Mouse (Mus musculus) v-Abl transformed pro-B cells (cell line): ENCODE measurements around the gene Lrrd1.
"Not testable (repeated sequence)": the region's sequence is repeated elsewhere in the genome, so short reads cannot be mapped to it uniquely, and the experiment has no call there.

Experiments used
- in situ Hi-C, 2 experiments: fragments of 400-800 bp; cut with MboI; formaldehyde crosslinking; loops; one replicate each; pipeline ENCODE4 v1.15.1; 2025; ENCODE audit not compliant: unreplicated experiment in 2 of 2

Lrrd1 gene

GRCm38 (mm10) chr5:3845026-3845425 lies at the start of gene Lrrd1:
Lrrd1 (plus strand) TSS chr5:3845173.
- in situ Hi-C loops = no loop called here

- in situ Hi-C loops = not testable (repeated sequence)
Observed at GRCm38 (mm10) chr5:3797101-3797500, 47.9 kb upstream of the Lrrd1 start.

DNA sequence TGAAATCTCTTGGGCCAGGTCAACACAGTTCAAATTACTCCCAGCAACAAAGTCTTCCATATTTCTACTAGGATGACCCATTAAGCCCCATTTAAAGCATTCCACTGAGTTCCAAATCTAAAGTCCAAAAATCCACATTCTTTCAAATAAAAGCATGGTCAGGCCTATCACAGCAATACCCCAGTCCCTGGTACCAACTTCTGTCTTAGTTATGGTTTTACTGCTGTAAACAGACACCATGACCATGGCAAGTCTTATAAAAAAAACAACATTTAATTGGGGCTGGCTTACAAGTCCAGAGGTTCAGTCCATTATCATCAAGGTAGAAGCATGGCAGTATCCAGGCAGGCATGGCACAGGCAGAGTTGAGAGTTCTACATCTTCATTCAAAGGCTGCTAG lies 46.3 kb upstream of the Lrrd1 start:
- in situ Hi-C loops = not testable (repeated sequence)

DNA sequence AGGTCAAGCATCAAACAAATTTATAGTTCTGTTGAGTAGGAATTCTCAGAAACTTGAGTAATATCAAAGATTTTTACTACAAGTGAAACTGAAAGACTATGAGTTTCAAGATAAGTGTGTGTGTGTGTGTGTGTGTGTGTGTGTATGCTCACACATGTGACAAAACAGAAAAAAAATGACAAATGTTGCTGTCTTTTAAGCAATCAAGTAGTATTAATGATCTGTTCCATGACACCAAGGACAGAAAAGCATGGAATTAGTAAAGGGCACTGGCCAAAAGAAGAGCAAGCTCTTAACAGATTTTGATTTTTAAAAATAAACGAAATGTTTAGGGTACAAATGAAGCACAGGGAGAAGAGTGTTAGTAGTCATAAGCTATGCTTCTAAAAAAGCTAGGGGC lies 44.9 kb upstream of the Lrrd1 start:
- in situ Hi-C loops = loop anchor here in 1 of 2 experiments (5.0 kb wide), 1 partner anchor 153 kb away; no protein-coding TSS in a partner anchor

DNA sequence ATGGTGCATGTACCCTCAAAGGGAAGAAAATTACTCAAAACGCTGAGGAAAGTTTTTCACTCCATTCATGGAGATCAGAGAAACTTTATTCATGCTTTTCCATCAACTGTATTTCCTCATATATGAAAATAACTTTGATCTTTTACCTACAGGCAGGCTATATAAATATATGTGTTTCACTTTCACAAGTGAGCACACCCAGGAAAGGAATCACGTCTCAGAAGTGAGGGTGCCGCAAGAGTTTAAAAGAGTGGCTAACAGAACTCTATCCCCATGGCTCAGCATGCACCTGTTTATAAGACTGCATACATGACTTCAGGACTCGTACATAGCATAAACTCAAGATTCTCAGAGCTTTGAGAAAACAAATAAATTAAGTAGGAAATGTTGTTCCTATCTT lies 44.1 kb upstream of the Lrrd1 start:
- in situ Hi-C loops = loop anchor here in 1 of 2 experiments (5.0 kb wide), 1 partner anchor 154 kb away; no protein-coding TSS in a partner anchor

- in situ Hi-C loops = loop anchor here in 1 of 2 experiments (5.0 kb wide), 1 partner anchor 155 kb away; no protein-coding TSS in a partner anchor
Observed at GRCm38 (mm10) chr5:3801672-3802432, 43.1 kb upstream of the Lrrd1 start.

DNA sequence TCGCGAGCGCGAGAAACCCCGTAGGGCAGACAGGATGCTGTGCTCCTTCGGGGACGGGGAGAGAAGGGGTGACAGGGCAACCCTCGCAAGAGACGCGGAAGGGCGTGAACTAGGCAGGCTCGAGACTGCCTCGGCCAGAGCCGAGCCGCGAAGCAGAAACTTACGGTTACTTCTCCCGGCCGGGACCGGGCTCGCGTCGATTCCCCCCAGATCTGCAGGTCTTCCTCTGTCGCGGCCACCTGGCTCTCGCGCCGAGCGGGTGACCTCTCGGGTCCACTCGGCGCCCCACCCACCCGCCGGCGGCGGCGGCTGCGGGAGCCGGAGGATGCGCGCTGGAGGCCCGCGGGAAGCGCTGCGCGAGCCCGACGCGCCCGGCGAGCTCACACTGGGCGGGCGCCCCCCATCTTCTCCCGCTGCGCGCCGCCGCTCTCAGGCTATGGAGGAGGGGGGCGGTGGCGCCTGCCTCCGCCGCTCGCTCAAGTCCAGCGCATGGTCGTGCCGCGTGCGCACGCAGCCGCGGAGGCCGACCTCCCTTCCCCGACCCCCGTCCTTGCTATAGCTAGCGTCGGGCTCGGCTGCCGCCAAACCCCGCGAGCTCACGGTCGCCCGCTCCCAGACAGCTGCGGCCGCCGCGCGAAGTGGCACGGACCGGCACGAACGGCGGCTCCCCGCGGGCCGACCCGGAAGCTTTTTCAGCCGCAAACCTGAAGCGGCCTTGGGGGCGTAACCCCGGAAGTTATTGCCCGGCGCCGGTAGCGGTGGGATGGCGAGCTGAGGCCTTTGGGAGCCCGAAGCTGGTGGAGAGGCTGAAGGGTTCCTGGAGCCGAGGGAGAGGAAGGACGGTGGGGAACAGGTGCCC lies 42.3 kb upstream of the Lrrd1 start, which contains the start of the genes Ankib1 and Krit1:
Ankib1 (minus strand) TSS at position 493 of the 859 bp plus-strand sequence.
Krit1 (plus strand) TSS at position 752 of the 859 bp plus-strand sequence.
- in situ Hi-C loops = loop anchor here in 1 of 2 experiments (5.0 kb wide), 1 partner anchor 155 kb away; no protein-coding TSS in a partner anchor

GRCm38 (mm10) chr5:3803292-3804165 lies 41.4 kb upstream of the Lrrd1 start:
- in situ Hi-C loops = loop anchor here in 1 of 2 experiments (5.0 kb wide), 1 partner anchor 156 kb away; no protein-coding TSS in a partner anchor

- in situ Hi-C loops = loop anchor here in 1 of 2 experiments (5.0 kb wide), 1 partner anchor 161 kb away; no protein-coding TSS in a partner anchor
Observed at GRCm38 (mm10) chr5:3808472-3808871, 36.5 kb upstream of the Lrrd1 start.

DNA sequence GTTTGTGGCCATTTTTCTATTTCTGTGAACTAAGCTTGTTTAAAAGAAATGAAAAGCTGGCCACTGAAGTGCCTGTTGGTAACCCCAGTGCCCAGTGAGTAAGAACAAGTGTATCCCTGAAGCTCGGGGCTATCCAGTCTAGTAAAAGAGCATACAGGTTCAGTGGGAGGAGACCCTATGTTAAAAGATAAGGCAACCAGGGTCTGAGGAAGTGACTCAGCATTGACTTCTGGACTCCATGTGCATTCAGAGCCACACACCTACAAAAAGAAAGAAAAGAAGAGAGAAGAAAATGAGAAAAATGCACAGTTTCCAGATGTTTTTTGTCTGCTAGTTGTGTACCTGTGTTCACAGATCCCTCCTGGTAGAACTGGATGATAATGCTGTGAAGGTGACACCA lies 10.9 kb upstream of the Lrrd1 start:
- in situ Hi-C loops = loop anchor here in 1 of 2 experiments (10.0 kb wide), 1 partner anchor 231 kb away; no protein-coding TSS in a partner anchor

- in situ Hi-C loops = no loop called here
Observed at GRCm38 (mm10) chr5:3870161-3870560, 25.2 kb downstream of the Lrrd1 start.

GRCm38 (mm10) chr5:3872348-3872747 lies 27.4 kb downstream of the Lrrd1 start:
- in situ Hi-C loops = no loop called here

- in situ Hi-C loops = no loop called here
Observed at GRCm38 (mm10) chr5:3873485-3873884, 28.5 kb downstream of the Lrrd1 start.

DNA sequence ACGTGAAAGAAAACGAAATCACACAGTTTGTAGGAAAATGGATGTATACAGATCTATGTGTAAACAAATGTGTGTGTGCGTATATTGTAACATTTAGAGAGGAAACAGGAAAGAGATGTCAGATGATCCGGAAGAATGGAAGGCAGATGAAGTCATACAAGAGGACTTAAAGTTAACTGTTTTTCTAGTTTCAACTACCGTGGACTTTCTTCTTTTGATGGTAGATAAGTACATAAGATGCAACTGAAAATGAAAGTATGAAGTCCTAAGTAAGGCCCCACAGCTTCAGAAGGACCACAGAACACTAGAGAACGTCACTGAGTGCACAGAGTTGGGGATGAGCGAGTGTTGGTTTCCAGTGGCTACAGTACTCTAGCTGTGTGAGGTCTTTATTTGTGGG lies 41.9 kb downstream of the Lrrd1 start:
- in situ Hi-C loops = loop anchor here (5.0 to 25.0 kb wide), 6 partner anchors 240 to 1025 kb away; partner anchors contain the start of gene Mterf1b (in 1 of the 2)

DNA sequence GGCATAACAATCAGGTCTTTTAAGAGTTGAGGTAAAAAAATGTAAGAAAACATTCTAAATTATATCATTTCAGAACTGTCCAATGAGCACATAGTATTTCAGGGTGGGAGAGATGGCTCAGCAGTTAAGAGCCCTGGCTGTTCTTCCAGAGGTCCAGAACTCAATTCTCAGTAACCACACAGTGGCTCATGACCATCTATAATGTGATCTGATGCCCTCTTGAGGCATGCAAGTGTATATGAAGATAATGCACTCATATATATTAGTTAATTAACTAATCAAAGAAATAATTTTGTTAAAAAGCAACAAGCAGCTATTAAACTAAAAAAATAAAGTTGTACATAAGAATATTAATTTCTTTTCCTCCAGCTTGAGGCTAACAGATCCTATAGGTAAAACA lies 44.2 kb downstream of the Lrrd1 start:
- in situ Hi-C loops = loop anchor here (5.0 to 25.0 kb wide), 6 partner anchors 242 to 1023 kb away; partner anchors contain the start of gene Mterf1b (in 1 of the 2)

DNA sequence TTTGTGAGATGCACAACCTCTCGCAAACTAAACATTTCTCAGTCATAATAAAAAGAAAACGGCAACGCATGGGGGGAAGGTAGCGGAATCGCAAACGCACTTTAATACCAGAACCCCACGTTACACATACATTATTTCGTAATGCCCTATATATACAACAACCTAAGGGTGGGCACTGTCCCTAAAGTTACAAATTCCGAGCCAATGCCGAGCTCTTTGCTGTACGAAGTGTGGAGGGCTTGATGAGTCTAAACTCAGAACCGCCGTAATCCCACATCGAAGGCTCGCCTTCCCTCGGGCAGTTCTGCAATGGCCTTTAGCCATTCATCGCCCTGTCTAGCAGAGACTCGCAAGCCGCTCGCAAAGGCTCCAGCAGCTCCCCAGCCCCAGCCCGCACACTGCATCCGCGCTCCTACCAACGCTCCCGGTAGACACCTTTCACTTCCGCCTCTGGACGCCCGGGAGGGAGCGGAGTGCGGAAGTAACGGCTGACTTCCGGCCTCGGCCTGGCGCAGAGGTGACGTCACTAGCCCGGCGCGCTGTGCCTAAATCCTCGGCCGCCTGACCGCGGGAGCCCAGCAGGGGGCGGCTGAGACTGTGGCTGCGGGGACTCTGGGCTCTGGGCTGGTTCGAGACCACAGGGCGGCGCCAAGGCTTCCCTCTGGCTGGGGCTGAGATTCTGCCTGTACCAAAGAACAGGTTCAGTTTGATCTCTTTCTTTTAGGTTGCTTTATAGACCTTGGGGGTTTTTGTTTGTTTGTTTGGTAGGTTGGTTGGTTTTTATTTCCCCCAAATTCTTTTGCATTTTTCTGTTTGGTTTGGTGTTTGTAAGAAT lies 48.7 kb downstream of the Lrrd1 start, which contains the start of gene Mterf1a:
Mterf1a (minus strand) TSS at position 475 of the 835 bp plus-strand sequence.
- in situ Hi-C loops = loop anchor here (5.0 to 25.0 kb wide), 5 partner anchors 201 to 1021 kb away; partner anchors contain the start of gene Cyp51 (in 1 of the 2)

- in situ Hi-C loops = loop anchor here (5.0 to 25.0 kb wide), 5 partner anchors 201 to 1021 kb away; partner anchors contain the start of gene Cyp51 (in 1 of the 2)
Observed at GRCm38 (mm10) chr5:3894294-3894619, 49.3 kb downstream of the Lrrd1 start.

- in situ Hi-C loops = no loop called here
Observed at GRCm38 (mm10) chr5:3905471-3905870, 60.5 kb downstream of the Lrrd1 start.
